Mouse (Mus musculus): ENCODE measurements around the gene Ivd.

- TF ChIP-seq CTCF (IDR thresholded peaks at IDR 0.05; ENCODE audit: borderline replicate concordance, insufficient read depth, low read length) (no peak), POLR2A (IDR thresholded peaks at IDR 0.05; ENCODE audit: low read depth, low read length) (peak; percentile 82)
Observed at GRCm38 (mm10) chr2:118926361-118926997, 64.7 kb downstream of the Ivd start, which contains the start of gene Chst14.
